8 mouse cellular contexts compared by ENCODE assay signal in genomic region chr17:35051156-35052086, GRCm38 (mm10). TPM values are rescaled to one million over a fixed set of nuclear protein-coding genes. Genes with fewer than 3 reads are reported as not detected.
DNase-seq lines count a peak whose midpoint lies in the region; ATAC-seq and TF ChIP-seq lines count a peak whose summit lies in the region.

No protein-coding gene starts in this region.

- peak overlapping the region; percentile 78 for H3K27ac ChIP-seq in left cerebral cortex, adult 2 months
- peak overlapping the region; percentile 92 for H3K27ac ChIP-seq in liver, embryonic 16.5 days (ENCODE audit: low read length)
- peak overlapping the region; percentile 93 for H3K27ac ChIP-seq in neural tube, embryonic 11.5 days (ENCODE audit: low read depth, low read length)

- WGBS in liver, embryonic 16.5 days (ENCODE audit: insufficient replicate concordance) = 3% methylated on average over 21 of the region's 21 CpGs
- 1% methylated on average over 21 of the region's 21 CpGs for WGBS in neural tube, embryonic 11.5 days

- no peaks in the 10 kb centered on the region for H3K27me3 ChIP-seq in liver, embryonic 16.5 days (ENCODE audit: control insufficient read depth, insufficient read depth, low read depth, low read length)
- no peaks in the 10 kb centered on the region for H3K27me3 ChIP-seq in neural tube, embryonic 11.5 days (ENCODE audit: control insufficient read depth, insufficient read depth, low read length)

- no peak for TF ChIP-seq CTCF in left cerebral cortex, adult 2 months (IDR thresholded peaks at IDR 0.05)

- no peak for DNase-seq in left cerebral cortex, adult 2 months (ENCODE audit: extremely low spot score in 1 of 2, low spot score in 2 of 2)
- no peak for DNase-seq in left cerebral cortex, adult 9 months (ENCODE audit: low spot score in 2 of 2)
- peak; percentile 89 to 90 for DNase-seq in cerebellum, postnatal 10 days
- peak; percentile 42 for DNase-seq in gastrocnemius, postnatal 10 days
- DNase-seq in induced T-regulatory cell, adult 2 months (ENCODE audit: low read depth) = peak; percentile 90
- peak; percentile 79 for DNase-seq in neural tube, embryonic 11.5 days (ENCODE audit: low spot score)
- DNase-seq in thymus, postnatal 25 days = peak; percentile 77

- no peaks in the 10 kb centered on the region for H3K9me3 ChIP-seq in liver, embryonic 16.5 days (replicated peaks; ENCODE audit: control insufficient read depth, low read length)
- no peaks in the 10 kb centered on the region for H3K9me3 ChIP-seq in neural tube, embryonic 11.5 days (ENCODE audit: control insufficient read depth, low read length)

- H3K36me3 ChIP-seq in liver, embryonic 16.5 days (ENCODE audit: control insufficient read depth, insufficient read depth) = peaks cover 37% of the 10 kb centered on the region
- peaks cover 22% of the 10 kb centered on the region for H3K36me3 ChIP-seq in neural tube, embryonic 11.5 days (ENCODE audit: control insufficient read depth, insufficient read depth, low read length)

- H3K4me1 ChIP-seq in liver, embryonic 16.5 days (ENCODE audit: control insufficient read depth, low read depth, low read length) = peaks cover 61% of the 10 kb centered on the region
- H3K4me1 ChIP-seq in neural tube, embryonic 11.5 days (ENCODE audit: control insufficient read depth, insufficient read depth, low read length) = peaks cover 17% of the 10 kb centered on the region

- peak overlapping the region; percentile 37 for H3K4me3 ChIP-seq in left cerebral cortex, adult 2 months
- peak overlapping the region; percentile 70 for H3K4me3 ChIP-seq in liver, embryonic 16.5 days (ENCODE audit: low read depth, low read length)
- H3K4me3 ChIP-seq in neural tube, embryonic 11.5 days (ENCODE audit: low read depth, low read length) = peak overlapping the region; percentile 67

- intact Hi-C loops in left cerebral cortex, adult 2 months (cut with DNase I) = no loop called here

- peak overlapping the region; percentile 92 for H3K4me2 ChIP-seq in liver, embryonic 16.5 days (ENCODE audit: low read depth, low read length)
- H3K4me2 ChIP-seq in neural tube, embryonic 11.5 days (ENCODE audit: low read depth) = peak overlapping the region; percentile 88

- peak; percentile 51 for ATAC-seq in liver, embryonic 16.5 days (ENCODE audit: low read depth)
- ATAC-seq in neural tube, embryonic 11.5 days (ENCODE audit: insufficient read depth, low FRiP score, low TSS enrichment) = peak; percentile 62

- peak overlapping the region; percentile 81 for H3K9ac ChIP-seq in liver, embryonic 16.5 days (ENCODE audit: low read depth, low read length)
- peak overlapping the region; percentile 89 for H3K9ac ChIP-seq in neural tube, embryonic 11.5 days (ENCODE audit: low read length)

RNA-seq across cellular contexts. Expression of gene Clic1, which starts 1.7 kb away (rescaled TPM):
- 1 to 10 TPM; 7.4 to 8.3 TPM for total RNA-seq in left cerebral cortex, adult 2 months (2021)
- 10 to 100 TPM; 39.2 to 50.5 TPM for total RNA-seq in gastrocnemius, postnatal 10 days (2021)
- polyA plus RNA-seq in liver, embryonic 16.5 days (2015; fragmentation: Nextera tagmentation; extraction: Ambion mirVana) = 112 and 121 TPM in 2 replicates
- 82.8 and 89.7 TPM in 2 replicates for polyA plus RNA-seq in neural tube, embryonic 11.5 days (2014; fragmentation: Nextera tagmentation; extraction: Ambion mirVana)

RNA-seq across cellular contexts. Expression of gene Msh5, which starts 4.9 kb away (rescaled TPM):
- total RNA-seq in left cerebral cortex, adult 2 months (2021) = under 1 TPM; 0.27 to 0.56 TPM
- total RNA-seq in gastrocnemius, postnatal 10 days (2021) = 1 to 10 TPM; 1.5 to 3.5 TPM
- polyA plus RNA-seq in liver, embryonic 16.5 days (2015; fragmentation: Nextera tagmentation; extraction: Ambion mirVana) = 4.2 and 4.6 TPM in 2 replicates
- 4.1 and 6.2 TPM in 2 replicates for polyA plus RNA-seq in neural tube, embryonic 11.5 days (2014; fragmentation: Nextera tagmentation; extraction: Ambion mirVana)

RNA-seq across cellular contexts. Expression of gene Ddah2, which starts 7.4 kb away (rescaled TPM):
- total RNA-seq in left cerebral cortex, adult 2 months (2021) = 10 to 100 TPM; 10.1 to 11.0 TPM
- 10 to 100 TPM; 45.3 to 51.9 TPM for total RNA-seq in gastrocnemius, postnatal 10 days (2021)
- polyA plus RNA-seq in liver, embryonic 16.5 days (2015; fragmentation: Nextera tagmentation; extraction: Ambion mirVana) = 16.3 and 18.1 TPM in 2 replicates
- 638 and 659 TPM in 2 replicates for polyA plus RNA-seq in neural tube, embryonic 11.5 days (2014; fragmentation: Nextera tagmentation; extraction: Ambion mirVana)

RNA-seq across cellular contexts. Expression of gene Ly6g6c, which starts 13.8 kb away (rescaled TPM):
- not detected for total RNA-seq in left cerebral cortex, adult 2 months (2021)
- not detected for total RNA-seq in gastrocnemius, postnatal 10 days (2021)
- polyA plus RNA-seq in liver, embryonic 16.5 days (2015; fragmentation: Nextera tagmentation; extraction: Ambion mirVana) = 0.24 and 0.37 TPM in 2 replicates
- polyA plus RNA-seq in neural tube, embryonic 11.5 days (2014; fragmentation: Nextera tagmentation; extraction: Ambion mirVana) = 0.43 TPM in 1 of 2 replicates, not detected in the other

RNA-seq across cellular contexts. Expression of gene Mpig6b, which starts 14.6 kb away (rescaled TPM):
- total RNA-seq in left cerebral cortex, adult 2 months (2021) = not detected
- under 1 TPM in 1 of 2 experiments, not detected in 1; 0.20 TPM for total RNA-seq in gastrocnemius, postnatal 10 days (2021)
- 3.4 and 4.5 TPM in 2 replicates for polyA plus RNA-seq in liver, embryonic 16.5 days (2015; fragmentation: Nextera tagmentation; extraction: Ambion mirVana)
- 1.5 and 2.0 TPM in 2 replicates for polyA plus RNA-seq in neural tube, embryonic 11.5 days (2014; fragmentation: Nextera tagmentation; extraction: Ambion mirVana)

Comparison
In these comparisons a context has a peak if more than half of its experiments do, and no peak if none do; other contexts are left out.
1. DNase-seq: peak in cerebellum, postnatal 10 days (2 of 2), gastrocnemius, postnatal 10 days (single experiment), induced T-regulatory cell, adult 2 months (single experiment), neural tube, embryonic 11.5 days (single experiment) and thymus, postnatal 25 days (single experiment); none in left cerebral cortex, adult 2 months (0 of 2) and left cerebral cortex, adult 9 months (0 of 2).
2. RNA of gene Clic1, which starts 1.7 kb away (total RNA-seq): 39.2 to 50.5 TPM in gastrocnemius, postnatal 10 days; 7.4 to 8.3 TPM in left cerebral cortex, adult 2 months; every median in the first group is over 4 times any median in the second.
3. Peak in every context shown above with its lines, with median percentiles within 50 percentile points of each other: H3K27ac ChIP-seq and H3K4me3 ChIP-seq.